Mouse (Mus musculus): Measurements from ENCODE around the gene Etfbkmt. TPM values are rescaled to one million over a fixed set of nuclear protein-coding genes. Genes with fewer than 3 reads are reported as not detected.
A peak's percentile ranks its signal among the peaks of the same experiment; 100 is the strongest.
"Not testable (repeated sequence)": the region's sequence is repeated elsewhere in the genome, so short reads cannot be mapped to it uniquely, and the experiment has no call there.

The Etfbkmt gene
- polyA plus RNA-seq, 1 experiment from 2014 or later, result 7.4 TPM

- ATAC-seq, result no peak
- Histone ChIP-seq H3K9me3 (ENCODE audit: control insufficient read depth, low read length) (no peaks in the 10 kb centered on the region), H3K4me2 (ENCODE audit: low read length) (no peak overlapping the region), H3K27ac (ENCODE audit: low read length) (no peak overlapping the region), H3K27me3 (replicated peaks; ENCODE audit: control insufficient read depth, insufficient read depth, low read length) (no peaks in the 10 kb centered on the region), H3K9ac (replicated peaks; ENCODE audit: low read depth, low read length) (no peak overlapping the region), H3K4me3 (replicated peaks; ENCODE audit: low read length) (no peak overlapping the region), H3K36me3 (ENCODE audit: control insufficient read depth, insufficient read depth) (no peaks in the 10 kb centered on the region), H3K4me1 (replicated peaks; ENCODE audit: control insufficient read depth, insufficient read depth, low read length) (no peaks in the 10 kb centered on the region)
- 67% methylated on average over 4 of the region's 4 CpGs for WGBS
These were observed 13.0 kb upstream of the Etfbkmt start for GRCm38 (mm10) chr6:149126675-149127074.

- not testable (repeated sequence) for H3K36me3 ChIP-seq (ENCODE audit: control insufficient read depth, insufficient read depth); H3K4me1 ChIP-seq (replicated peaks; ENCODE audit: control insufficient read depth, insufficient read depth, low read length); H3K9me3 ChIP-seq (ENCODE audit: control insufficient read depth, low read length); H3K4me3 ChIP-seq (replicated peaks; ENCODE audit: low read length); H3K4me2 ChIP-seq (ENCODE audit: low read length); H3K27me3 ChIP-seq (replicated peaks; ENCODE audit: control insufficient read depth, insufficient read depth, low read length); ATAC-seq; H3K27ac ChIP-seq (ENCODE audit: low read length); H3K9ac ChIP-seq (replicated peaks; ENCODE audit: low read depth, low read length)
- WGBS, result 80% methylated on average over 8 of the region's 8 CpGs
These were observed 9.8 kb upstream of the Etfbkmt start, which contains the start of gene Gm10203 for GRCm38 (mm10) chr6:149129870-149130269. Gene Gm10203 (plus strand): TSS chr6:149130170.

- no peak overlapping the region for H3K27ac ChIP-seq (ENCODE audit: low read length)
- no peak overlapping the region for H3K4me3 ChIP-seq (replicated peaks; ENCODE audit: low read length)
- no peaks in the 10 kb centered on the region for H3K9me3 ChIP-seq (ENCODE audit: control insufficient read depth, low read length)
- H3K9ac ChIP-seq (replicated peaks; ENCODE audit: low read depth, low read length), result no peak overlapping the region
- ATAC-seq, result no peak
- H3K36me3 ChIP-seq (ENCODE audit: control insufficient read depth, insufficient read depth), result no peaks in the 10 kb centered on the region
- H3K4me2 ChIP-seq (ENCODE audit: low read length), result no peak overlapping the region
- no peaks in the 10 kb centered on the region for H3K27me3 ChIP-seq (replicated peaks; ENCODE audit: control insufficient read depth, insufficient read depth, low read length)
- 7% methylated on average over 3 of the region's 3 CpGs for WGBS
- no peaks in the 10 kb centered on the region for H3K4me1 ChIP-seq (replicated peaks; ENCODE audit: control insufficient read depth, insufficient read depth, low read length)
These were observed 8.5 kb upstream of the Etfbkmt start for GRCm38 (mm10) chr6:149131111-149131510.

GRCm38 (mm10) chr6:149132311-149133077, 7.2 kb upstream of the Etfbkmt start:
- Histone ChIP-seq H3K4me2 (ENCODE audit: low read length) (no peak overlapping the region), H3K9ac (replicated peaks; ENCODE audit: low read depth, low read length) (no peak overlapping the region), H3K4me1 (replicated peaks; ENCODE audit: control insufficient read depth, insufficient read depth, low read length) (no peaks in the 10 kb centered on the region), H3K36me3 (ENCODE audit: control insufficient read depth, insufficient read depth) (no peaks in the 10 kb centered on the region), H3K27ac (ENCODE audit: low read length) (no peak overlapping the region), H3K27me3 (replicated peaks; ENCODE audit: control insufficient read depth, insufficient read depth, low read length) (no peaks in the 10 kb centered on the region), H3K4me3 (replicated peaks; ENCODE audit: low read length) (no peak overlapping the region), H3K9me3 (ENCODE audit: control insufficient read depth, low read length) (no peaks in the 10 kb centered on the region)
- peak; percentile 70; the same call in 1 of the 2 replicates for ATAC-seq
- whole genome bisulfite sequencing, result 32% methylated on average over 5 of the region's 5 CpGs

GRCm38 (mm10) chr6:149134391-149135150, 5.1 kb upstream of the Etfbkmt start:
- Histone ChIP-seq H3K9me3 (ENCODE audit: control insufficient read depth, low read length) (no peaks in the 10 kb centered on the region), H3K4me3 (replicated peaks; ENCODE audit: low read length) (no peak overlapping the region), H3K27me3 (replicated peaks; ENCODE audit: control insufficient read depth, insufficient read depth, low read length) (no peaks in the 10 kb centered on the region), H3K36me3 (ENCODE audit: control insufficient read depth, insufficient read depth) (no peaks in the 10 kb centered on the region), H3K4me2 (ENCODE audit: low read length) (no peak overlapping the region), H3K4me1 (replicated peaks; ENCODE audit: control insufficient read depth, insufficient read depth, low read length) (no peaks in the 10 kb centered on the region), H3K27ac (ENCODE audit: low read length) (no peak overlapping the region), H3K9ac (replicated peaks; ENCODE audit: low read depth, low read length) (no peak overlapping the region)
- WGBS, result 11% methylated on average over 5 of the region's 5 CpGs
- no peak for ATAC-seq

GRCm38 (mm10) chr6:149135631-149136030, 4.0 kb upstream of the Etfbkmt start:
- no peak overlapping the region for H3K4me3 ChIP-seq (replicated peaks; ENCODE audit: low read length)
- H3K36me3 ChIP-seq (ENCODE audit: control insufficient read depth, insufficient read depth), result no peaks in the 10 kb centered on the region
- H3K9me3 ChIP-seq (ENCODE audit: control insufficient read depth, low read length), result no peaks in the 10 kb centered on the region
- no peaks in the 10 kb centered on the region for H3K4me1 ChIP-seq (replicated peaks; ENCODE audit: control insufficient read depth, insufficient read depth, low read length)
- ATAC-seq, result no peak
- H3K9ac ChIP-seq (replicated peaks; ENCODE audit: low read depth, low read length), result no peak overlapping the region
- WGBS, result 80% methylated on average over 6 of the region's 6 CpGs
- no peak overlapping the region for H3K4me2 ChIP-seq (ENCODE audit: low read length)
- no peak overlapping the region for H3K27ac ChIP-seq (ENCODE audit: low read length)
- H3K27me3 ChIP-seq (replicated peaks; ENCODE audit: control insufficient read depth, insufficient read depth, low read length), result no peaks in the 10 kb centered on the region

GRCm38 (mm10) chr6:149137936-149138335, 1.7 kb upstream of the Etfbkmt start:
- Histone ChIP-seq H3K4me1 (replicated peaks; ENCODE audit: control insufficient read depth, insufficient read depth, low read length) (peaks cover 6% of the 10 kb centered on the region), H3K27ac (ENCODE audit: low read length) (no peak overlapping the region), H3K27me3 (replicated peaks; ENCODE audit: control insufficient read depth, insufficient read depth, low read length) (no peaks in the 10 kb centered on the region), H3K4me2 (ENCODE audit: low read length) (no peak overlapping the region), H3K36me3 (ENCODE audit: control insufficient read depth, insufficient read depth) (no peaks in the 10 kb centered on the region), H3K9me3 (ENCODE audit: control insufficient read depth, low read length) (no peaks in the 10 kb centered on the region), H3K9ac (replicated peaks; ENCODE audit: low read depth, low read length) (no peak overlapping the region), H3K4me3 (replicated peaks; ENCODE audit: low read length) (no peak overlapping the region)
- no peak for ATAC-seq
- 83% methylated on average over 2 of the region's 2 CpGs for WGBS

GRCm38 (mm10) chr6:149139011-149139410, 638 bp upstream of the Etfbkmt start:
- H3K4me1 ChIP-seq (replicated peaks; ENCODE audit: control insufficient read depth, insufficient read depth, low read length), result peaks cover 6% of the 10 kb centered on the region
- WGBS, result 95% methylated on average over 3 of the region's 3 CpGs
- no peaks in the 10 kb centered on the region for H3K27me3 ChIP-seq (replicated peaks; ENCODE audit: control insufficient read depth, insufficient read depth, low read length)
- H3K4me2 ChIP-seq (ENCODE audit: low read length), result no peak overlapping the region
- no peak overlapping the region for H3K4me3 ChIP-seq (replicated peaks; ENCODE audit: low read length)
- H3K9me3 ChIP-seq (ENCODE audit: control insufficient read depth, low read length), result no peaks in the 10 kb centered on the region
- no peak overlapping the region for H3K27ac ChIP-seq (ENCODE audit: low read length)
- H3K36me3 ChIP-seq (ENCODE audit: control insufficient read depth, insufficient read depth), result no peaks in the 10 kb centered on the region
- no peak overlapping the region for H3K9ac ChIP-seq (replicated peaks; ENCODE audit: low read depth, low read length)
- ATAC-seq, result no peak

- peak; percentile 98 for ATAC-seq
- Histone ChIP-seq H3K4me2 (ENCODE audit: low read length) (peak overlapping the region; percentile 66), H3K9ac (replicated peaks; ENCODE audit: low read depth, low read length) (peak overlapping the region; percentile 43), H3K9me3 (ENCODE audit: control insufficient read depth, low read length) (no peaks in the 10 kb centered on the region), H3K36me3 (ENCODE audit: control insufficient read depth, insufficient read depth) (no peaks in the 10 kb centered on the region), H3K27ac (ENCODE audit: low read length) (no peak overlapping the region), H3K4me3 (replicated peaks; ENCODE audit: low read length) (peak overlapping the region; percentile 51), H3K27me3 (replicated peaks; ENCODE audit: control insufficient read depth, insufficient read depth, low read length) (no peaks in the 10 kb centered on the region), H3K4me1 (replicated peaks; ENCODE audit: control insufficient read depth, insufficient read depth, low read length) (peaks cover 6% of the 10 kb centered on the region)
- WGBS, result 4% methylated on average over 36 of the region's 36 CpGs
These were observed 1.9 kb downstream of the Etfbkmt start for GRCm38 (mm10) chr6:149141393-149142173.
